Mouse (Mus musculus): ENCODE results near the gene Fgfr1op.

GRCm38 (mm10) chr17:8224072-8224471 lies 58.8 kb downstream of the Fgfr1op start:
- no peak for TF ChIP-seq POLR2A (IDR thresholded peaks at IDR 0.05; ENCODE audit: borderline replicate concordance, extremely low read depth, low read depth, low read length)
- no peak for TF ChIP-seq CTCF (IDR thresholded peaks at IDR 0.05; ENCODE audit: insufficient read depth, low read length)

Data from lung, adult 2 months (tissue).